In genomic region chr7:110639291-110639915, GRCm38 (mm10) we compare ENCODE assay signal across 26 mouse cellular contexts. TPM values are rescaled to one million over a fixed set of nuclear protein-coding genes. Genes with fewer than 3 reads are reported as not detected.
DNase-seq lines count a peak whose midpoint lies in the region; ATAC-seq and TF ChIP-seq lines count a peak whose summit lies in the region.
"Had no signal": no experiment of that assay in that cellular context is flagged by ENCODE, and none has a peak within 500 bp of the region (broad histone marks: within the 10 kb centered on the region; RNA-seq: fewer than 3 reads in every experiment).

No protein-coding gene starts in this region.

- no peak overlapping the region for H3K4me2 ChIP-seq in myocyte (ENCODE audit: low read depth)
- H3K4me2 ChIP-seq: embryonic facial prominence, embryonic 15.5 days; forebrain, embryonic 12.5 days; hindbrain, embryonic 13.5 days; neural tube, embryonic 15.5 days had no signal

- ATAC-seq in megakaryocyte, adult 5-6 weeks (ENCODE audit: poor library complexity, severe bottlenecking): no peak
- ATAC-seq: activated CD4-positive, CD25-positive, alpha-beta regulatory T cell, adult 4 months; inflammation-experienced regulatory T-cells, adult 6 months had no signal

- H3K4me3 ChIP-seq in megakaryocyte, embryonic 14.5 days (replicated peaks): peak overlapping the region; percentile 14
- no peak overlapping the region for H3K4me3 ChIP-seq in myocyte
- H3K4me3 ChIP-seq: embryonic facial prominence, embryonic 10.5 days; embryonic facial prominence, embryonic 15.5 days; forebrain, embryonic 12.5 days; hindbrain, embryonic 13.5 days; neural tube, embryonic 15.5 days had no signal

- no peak overlapping the region for H3ac ChIP-seq in myocyte (ENCODE audit: control insufficient read depth, insufficient read length)

- H3K36me3 ChIP-seq in megakaryocyte, embryonic 14.5 days (replicated peaks; ENCODE audit: low read length): no peaks in the 10 kb centered on the region
- no peaks in the 10 kb centered on the region for H3K36me3 ChIP-seq in myocyte (ENCODE audit: control insufficient read depth, insufficient read depth)
- H3K36me3 ChIP-seq: embryonic facial prominence, embryonic 10.5 days; embryonic facial prominence, embryonic 15.5 days; forebrain, embryonic 12.5 days; hindbrain, embryonic 13.5 days; neural tube, embryonic 15.5 days had no signal

- DNase-seq in cerebellum, postnatal 10 days: peak; percentile 57 to 58
- no peak for DNase-seq in cerebellum, adult 9-10 months
- peak; percentile 59 for DNase-seq in kidney, adult 11 months
- no peak for DNase-seq in kidney, postnatal 4 days
- no peak for DNase-seq in adrenal gland, postnatal 36 days
- DNase-seq: adrenal gland, adult 2 months; gastrocnemius, postnatal 10 days; liver; lung, adult 2 months; spleen, adult 18-20 months; thymus, adult 18-20 months; thymus, postnatal 25 days had no signal

- no peak for TF ChIP-seq POLR2A in myocyte (IDR thresholded peaks at IDR 0.05; ENCODE audit: insufficient read length, low read depth)

- peaks cover 43% of the 10 kb centered on the region for H3K27me3 ChIP-seq in megakaryocyte, embryonic 14.5 days (replicated peaks)
- no peaks in the 10 kb centered on the region for H3K27me3 ChIP-seq in myocyte (ENCODE audit: control insufficient read depth, insufficient read depth, insufficient read length)
- H3K27me3 ChIP-seq: CH12.LX; embryonic facial prominence, embryonic 15.5 days; hindbrain, embryonic 13.5 days; neural tube, embryonic 15.5 days had no signal

- H3K9me3 ChIP-seq in megakaryocyte, embryonic 14.5 days: no peaks in the 10 kb centered on the region
- H3K9me3 ChIP-seq: embryonic facial prominence, embryonic 10.5 days; embryonic facial prominence, embryonic 15.5 days; forebrain, embryonic 12.5 days; hindbrain, embryonic 13.5 days; neural tube, embryonic 15.5 days had no signal

- no peaks in the 10 kb centered on the region for H3K4me1 ChIP-seq in megakaryocyte, embryonic 14.5 days

- no peaks in the 10 kb centered on the region for H3K79me2 ChIP-seq in myocyte (ENCODE audit: control insufficient read depth, insufficient read depth)

TF ChIP-seq in myocyte, 11 proteins besides CTCF, POLR2A, EP300 and RAD21:
- TF ChIP-seq MYOD1 (IDR thresholded peaks at IDR 0.05; ENCODE audit: control insufficient read depth in 1 of 3, insufficient read length in 2 of 3, low read depth in 2 of 3): peak in 2 of 3 experiments; percentile 5 to 91
- peak in 2 of 3 experiments; percentile 35 to 53 for TF ChIP-seq MYOG (IDR thresholded peaks at IDR 0.05; ENCODE audit: control insufficient read depth in 1 of 3, insufficient read depth in 1 of 3, insufficient read length in 2 of 3, low read depth in 2 of 3)
- TF ChIP-seq E2F4 (IDR thresholded peaks at IDR 0.05; ENCODE audit: insufficient read depth): no peak
- TF ChIP-seq USF1 (IDR thresholded peaks at IDR 0.05; ENCODE audit: low read depth): no peak

RNA-seq across cellular contexts. Expression of gene Adm, which starts 11.9 kb away (rescaled TPM):
- not detected in 2 replicates for polyA plus RNA-seq in megakaryocyte, embryonic 14.5 days (2012; ENCODE audit: insufficient read depth, low replicate concordance)
- 0.13 TPM in 1 of 2 replicates, not detected in the other for total RNA-seq in megakaryocyte, adult 5-6 weeks (2015)
- not detected in 2 replicates for total RNA-seq in megakaryocyte, adult 5-6 weeks (2017)
- polyA plus RNA-seq in myocyte (2012; fragmentation: generic; extraction: Trizol): 1.2 TPM
- total RNA-seq in adrenal gland, postnatal 36 days (2021): 10 to 100 TPM; 13.6 to 13.7 TPM
- total RNA-seq: common myeloid progenitor, adult 5-6 weeks; megakaryocyte progenitor cell, adult 5-6 weeks; monocyte, adult 5-6 weeks had no signal
- polyA plus RNA-seq: activated CD4-positive, CD25-positive, alpha-beta regulatory T cell, adult 4 months; inflammation-experienced regulatory T-cells, adult 6 months had no signal

RNA-seq across cellular contexts. Expression of gene Sbf2, which starts 24.7 kb away (rescaled TPM):
- polyA plus RNA-seq in megakaryocyte, embryonic 14.5 days (2012; ENCODE audit: insufficient read depth, low replicate concordance): 0.55 TPM in 1 of 2 replicates, not detected in the other
- total RNA-seq in megakaryocyte, adult 5-6 weeks (2015): 4.3 and 4.6 TPM in 2 replicates
- 2.2 and 2.5 TPM in 2 replicates for total RNA-seq in megakaryocyte, adult 5-6 weeks (2017)
- 11.3 TPM for polyA plus RNA-seq in myocyte (2012; fragmentation: generic; extraction: Trizol)
- total RNA-seq in adrenal gland, postnatal 36 days (2021): 10 to 100 TPM; 44.8 to 48.5 TPM

Comparison
In these comparisons a context has a peak if more than half of its experiments do, and no peak if none do; other contexts are left out.
1. DNase-seq: peak in cerebellum, postnatal 10 days (2 of 2) and kidney, adult 11 months (single experiment); none in cerebellum, adult 9-10 months (single experiment), kidney, postnatal 4 days (0 of 2) and adrenal gland, postnatal 36 days (0 of 2).
2. RNA of gene Adm, which starts 11.9 kb away (total RNA-seq): 13.6 to 13.7 TPM in adrenal gland, postnatal 36 days; 0.13 TPM in megakaryocyte, adult 5-6 weeks; every median in the first group is over 10 times any median in the second.
3. RNA of gene Sbf2, which starts 24.7 kb away (total RNA-seq): 44.8 to 48.5 TPM in adrenal gland, postnatal 36 days; 2.2 to 4.6 TPM in megakaryocyte, adult 5-6 weeks; every median in the first group is over 4 times any median in the second.